Mouse (Mus musculus) frontal cortex, adult (tissue): Measurements from ENCODE around the gene Map2k2.
"Not testable (repeated sequence)": the region's sequence is repeated elsewhere in the genome, so short reads cannot be mapped to it uniquely, and the experiment has no call there.

ENCODE experiments used
- ATAC-seq: cut with Nextera tagmentation; 2 replicates; pipeline ENCODE4 v1.9.2; 2017; ENCODE audit warnings: mild to moderate bottlenecking, moderate library complexity, mixed read lengths; ENCODE audit not compliant: low TSS enrichment

Map2k2 gene

DNA sequence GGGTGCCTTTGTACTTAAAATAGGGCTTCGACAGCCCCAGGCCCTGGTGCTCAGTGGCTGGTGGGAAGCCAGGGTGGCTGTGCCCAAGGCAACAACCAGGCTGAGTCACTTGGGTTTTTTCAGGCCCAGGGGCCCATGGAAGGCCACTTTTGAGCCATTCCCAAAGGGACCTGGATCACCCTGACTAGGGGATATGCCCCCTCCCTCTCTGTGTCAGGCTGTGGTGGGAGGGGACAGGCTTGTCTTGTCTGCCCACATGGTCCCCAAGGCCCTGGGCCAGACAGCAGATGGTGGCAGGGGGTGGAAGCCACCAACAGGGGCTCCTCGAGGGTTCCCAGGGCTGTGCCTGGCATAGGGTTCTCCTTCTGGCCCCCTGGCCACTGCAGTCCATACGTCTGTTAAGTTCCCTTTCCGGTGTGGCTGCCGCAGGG is 36.9 kb downstream of the Map2k2 start:
- ATAC-seq: no peak

DNA sequence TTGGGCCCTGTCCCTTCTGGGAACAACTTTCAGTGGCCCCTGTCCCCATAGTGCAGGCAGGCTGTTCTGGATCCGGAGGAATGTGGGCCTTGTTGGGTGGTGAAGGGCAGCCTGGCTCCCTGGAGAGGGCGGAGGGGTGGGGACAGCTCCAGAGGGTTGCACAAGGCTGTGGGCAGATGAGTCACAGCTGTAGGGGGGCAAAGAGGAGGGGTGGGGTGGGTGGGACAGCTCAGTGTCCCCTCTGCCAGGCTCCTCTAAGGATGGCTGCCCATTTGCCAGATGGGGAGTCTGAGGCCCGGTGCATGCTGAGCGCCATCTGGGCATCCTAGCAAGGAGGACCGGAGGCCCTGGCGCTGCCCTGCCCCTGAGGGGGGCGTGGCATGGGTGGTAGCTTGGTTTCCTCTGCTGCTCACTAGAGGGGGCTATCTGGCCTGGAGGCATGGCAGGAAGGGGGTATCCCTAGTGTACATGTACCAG is 37.5 kb downstream of the Map2k2 start:
- no peak for ATAC-seq

DNA sequence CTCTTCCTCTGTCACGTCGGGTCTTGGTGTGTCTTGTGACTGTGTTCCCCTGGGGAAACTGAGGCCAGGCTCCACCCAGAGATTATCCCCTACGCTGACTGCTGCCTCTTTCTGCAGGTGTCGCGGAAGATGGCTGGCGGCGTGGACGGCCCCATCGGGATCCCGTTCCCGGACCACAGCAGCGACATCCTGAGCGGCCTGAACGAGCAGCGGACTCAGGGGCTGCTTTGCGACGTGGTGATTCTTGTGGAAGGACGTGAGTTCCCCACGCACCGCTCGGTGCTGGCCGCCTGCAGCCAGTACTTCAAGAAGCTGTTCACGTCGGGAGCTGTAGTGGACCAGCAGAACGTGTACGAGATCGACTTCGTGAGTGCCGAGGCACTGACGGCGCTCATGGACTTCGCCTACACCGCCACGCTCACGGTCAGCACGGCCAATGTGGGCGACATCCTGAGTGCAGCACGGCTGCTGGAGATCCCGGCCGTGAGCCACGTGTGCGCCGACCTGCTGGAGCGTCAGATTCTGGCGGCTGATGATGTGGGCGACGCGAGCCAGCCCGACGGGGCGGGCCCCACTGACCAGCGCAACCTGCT is 38.2 kb downstream of the Map2k2 start:
- ATAC-seq: no peak

DNA sequence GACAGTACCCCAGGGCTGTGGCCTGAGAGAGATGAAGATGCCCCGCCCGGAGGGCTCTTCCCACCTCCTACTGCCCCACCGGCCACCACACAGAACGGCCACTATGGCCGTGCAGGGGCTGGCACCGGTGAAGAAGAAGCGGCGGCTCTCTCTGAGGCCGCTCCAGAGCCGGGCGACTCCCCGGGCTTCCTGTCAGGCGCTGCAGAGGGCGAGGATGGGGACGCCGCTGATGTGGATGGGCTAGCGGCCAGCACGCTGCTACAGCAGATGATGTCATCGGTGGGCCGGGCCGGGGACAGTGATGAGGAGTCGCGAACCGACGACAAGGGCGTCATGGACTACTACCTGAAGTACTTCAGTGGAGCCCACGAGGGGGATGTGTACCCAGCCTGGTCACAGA is 39.0 kb downstream of the Map2k2 start:
- no peak for ATAC-seq

DNA sequence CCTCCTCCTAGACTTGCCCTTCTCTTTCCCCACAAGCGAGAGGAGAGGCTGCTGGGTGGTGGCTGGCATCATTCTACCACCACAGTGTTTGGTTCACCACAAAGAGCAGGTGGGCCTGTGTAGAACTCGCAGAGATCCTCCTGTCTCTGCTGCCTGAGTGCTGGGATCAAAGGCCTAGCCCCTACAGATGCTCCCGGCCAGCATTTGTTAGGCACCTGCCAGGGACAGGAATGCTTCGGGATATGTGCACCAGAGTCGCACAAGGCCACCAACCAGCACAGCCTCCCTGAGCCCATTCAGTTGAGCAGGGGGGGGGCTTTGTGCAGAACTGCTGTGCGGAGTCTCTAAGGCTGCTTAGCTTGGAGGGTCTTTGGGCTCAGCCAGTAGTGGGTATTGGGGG is 39.6 kb downstream of the Map2k2 start:
- no peak for ATAC-seq

DNA sequence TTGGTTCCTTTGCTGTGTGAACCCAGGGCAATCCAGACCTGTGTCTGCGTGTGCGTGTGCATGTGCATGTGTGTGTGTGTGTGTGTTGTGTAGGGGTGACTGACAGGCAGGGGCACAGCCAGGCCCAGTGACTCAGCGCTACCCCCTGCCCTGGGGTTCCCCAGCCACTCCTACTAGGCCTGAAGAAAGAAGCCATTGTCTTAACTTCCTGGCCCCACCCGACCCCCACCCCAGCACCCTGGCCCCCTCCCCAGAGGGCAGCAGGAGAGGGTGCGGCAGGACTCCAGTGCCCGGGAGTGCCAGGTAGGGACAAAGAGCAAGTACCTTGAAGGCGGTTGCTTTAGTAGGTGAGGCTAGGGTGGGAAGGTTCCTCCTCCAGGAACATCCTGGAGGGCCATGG is 40.1 kb downstream of the Map2k2 start:
- ATAC-seq: no peak

DNA sequence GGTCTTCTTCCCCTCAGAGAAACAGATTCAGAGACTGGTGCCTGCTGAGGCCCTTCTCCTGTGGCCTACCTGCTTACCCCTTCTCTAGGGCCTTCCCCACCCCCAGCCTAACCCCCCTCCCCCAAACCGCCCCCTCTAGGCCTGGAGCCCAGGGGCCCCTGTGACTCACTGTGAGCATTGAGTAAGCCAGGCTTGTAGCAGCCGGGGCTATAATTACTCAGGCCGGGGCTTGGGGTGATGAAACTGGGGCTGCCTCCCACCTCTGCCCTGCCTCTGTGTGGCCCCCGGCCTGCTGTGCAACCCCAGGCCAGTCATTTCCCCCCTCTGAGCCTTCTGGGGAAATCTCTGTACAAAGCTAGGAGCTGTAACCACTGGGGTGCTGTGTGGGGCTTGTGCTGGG is 40.6 kb downstream of the Map2k2 start:
- ATAC-seq: no peak

DNA sequence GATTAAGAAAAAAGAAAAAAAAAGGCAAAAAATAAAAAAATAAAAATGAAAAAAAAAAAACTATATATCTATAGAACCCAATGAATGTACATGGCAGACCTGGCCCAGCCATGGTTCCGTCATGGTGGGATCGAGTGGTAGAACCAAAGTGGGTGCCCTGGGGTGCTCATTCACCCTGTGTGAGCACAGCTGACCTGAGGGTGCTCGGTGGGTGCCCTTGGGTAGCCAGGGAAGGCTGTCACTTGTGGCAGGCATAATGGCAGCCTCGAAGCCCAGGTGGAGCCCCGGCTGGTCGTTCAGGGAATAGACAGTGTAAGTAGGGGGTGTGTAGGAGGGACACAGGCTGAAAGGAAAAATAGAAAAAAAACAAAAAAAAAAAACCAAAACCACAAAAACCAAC is 45.5 kb downstream of the Map2k2 start:
- no peak for ATAC-seq

DNA sequence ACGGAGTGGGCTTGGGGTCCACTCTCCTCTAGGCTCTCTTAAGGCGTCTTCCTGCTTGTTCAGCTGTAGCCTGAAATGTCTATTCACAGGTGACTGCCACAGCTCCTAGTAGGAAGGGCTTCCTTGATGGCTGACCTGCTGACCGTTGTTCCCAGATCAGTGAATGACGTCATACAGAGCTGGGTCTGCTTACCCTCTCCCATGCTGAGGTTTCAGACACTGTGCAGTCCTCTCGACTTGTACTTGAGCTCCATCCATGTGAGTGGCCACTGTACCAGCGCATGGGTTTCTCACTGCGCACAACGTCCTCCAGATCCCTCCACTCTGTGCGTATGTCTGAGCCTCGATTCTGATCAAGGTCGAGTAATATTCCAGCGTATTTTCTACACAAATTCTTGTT is 46.9 kb downstream of the Map2k2 start:
- 0 out of 2 replicates have a peak, but pooled peaks have one; percentile 15 for ATAC-seq

DNA sequence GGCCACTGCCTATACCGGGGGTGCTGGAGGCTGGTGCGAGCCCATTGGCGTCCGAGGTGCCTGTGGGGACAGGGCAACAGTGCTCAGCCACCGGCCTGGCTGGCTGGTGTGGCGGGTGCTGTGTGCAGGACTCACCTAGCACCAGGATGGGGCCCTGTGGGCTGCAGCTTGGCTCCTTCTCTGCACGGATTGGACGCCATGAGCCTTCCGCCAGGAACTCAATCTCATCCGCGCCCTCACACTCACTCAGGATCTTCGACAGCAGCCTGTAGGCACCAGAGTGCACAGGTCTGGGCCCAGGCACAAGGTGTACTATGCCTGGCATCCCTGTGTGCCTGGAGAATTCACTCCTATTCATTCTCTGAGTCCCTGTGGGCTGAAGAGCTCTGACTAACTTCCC is 48.6 kb downstream of the Map2k2 start:
- ATAC-seq: no peak

DNA sequence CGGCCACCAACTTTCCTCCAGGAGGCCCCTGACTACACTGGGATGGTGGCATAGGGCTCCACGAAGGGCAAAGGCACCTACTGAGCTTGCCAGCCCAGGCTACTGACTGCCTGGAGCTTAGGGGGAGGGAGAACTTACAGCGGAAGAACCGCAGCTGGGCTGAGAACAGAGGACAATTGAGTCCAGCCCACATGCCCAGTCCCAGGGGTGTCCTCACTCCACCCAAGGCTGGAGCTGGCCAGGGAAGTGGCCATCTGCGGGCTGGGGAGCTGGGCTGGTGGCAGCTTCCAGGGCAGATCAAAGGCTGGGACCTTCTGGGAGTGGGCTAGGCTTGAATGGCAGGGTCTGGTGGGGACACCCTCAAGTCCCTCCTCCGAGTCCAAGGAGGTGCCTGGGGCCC is 49.0 kb downstream of the Map2k2 start:
- peak; percentile 45; the same call in 1 of the 2 replicates for ATAC-seq

DNA sequence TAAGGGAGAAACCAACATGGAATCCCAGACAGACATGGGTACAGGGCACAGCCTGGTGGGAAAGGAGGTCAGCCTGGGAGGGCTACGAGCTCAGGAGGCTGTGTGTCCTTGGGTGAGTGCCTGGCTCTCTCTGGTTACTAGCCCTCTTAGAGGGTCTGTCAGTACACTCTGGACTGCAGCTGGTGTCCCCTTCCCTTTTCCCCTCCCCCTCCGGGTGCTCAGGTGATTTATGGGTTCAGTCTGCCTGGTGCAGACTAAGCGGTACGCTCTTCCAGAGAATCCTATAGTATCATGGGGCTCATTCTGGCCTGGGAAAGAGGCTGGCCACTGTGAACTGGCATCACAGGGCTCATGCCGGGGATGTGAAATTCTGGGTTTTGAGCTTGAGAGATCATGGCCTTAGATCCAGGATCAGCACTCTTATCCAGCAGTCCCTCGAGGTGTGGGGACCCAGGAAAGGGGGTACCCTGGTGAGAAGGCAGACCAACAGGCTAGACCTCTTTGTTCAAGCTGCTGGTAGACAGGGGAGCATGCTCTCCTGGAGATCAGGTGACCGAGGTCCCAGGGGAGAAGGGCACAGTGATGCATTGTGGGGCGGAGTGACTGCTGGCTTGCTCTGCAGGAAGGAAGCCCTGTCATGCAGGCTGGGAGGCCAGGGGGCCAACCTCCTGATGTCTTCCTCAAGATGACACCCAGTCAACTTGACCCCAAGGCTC is 56.0 kb downstream of the Map2k2 start:
- ATAC-seq: no peak

DNA sequence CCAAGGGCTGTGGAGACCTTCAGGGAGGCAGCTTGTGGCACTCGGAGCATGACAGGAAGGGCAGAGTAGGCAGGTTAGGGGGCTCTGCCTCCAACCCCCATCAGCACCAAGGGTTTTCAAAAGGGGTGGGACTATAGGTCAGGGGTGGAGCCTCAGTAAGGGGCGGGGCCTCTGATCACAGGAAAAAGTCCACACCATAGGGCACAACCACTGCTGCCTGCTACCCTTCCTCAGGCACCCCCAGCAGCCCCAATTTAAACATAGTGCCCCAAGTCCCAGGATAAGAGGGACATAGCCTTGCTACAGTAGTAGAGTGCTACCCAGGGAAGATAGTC is 56.6 kb downstream of the Map2k2 start:
- no peak for ATAC-seq

DNA sequence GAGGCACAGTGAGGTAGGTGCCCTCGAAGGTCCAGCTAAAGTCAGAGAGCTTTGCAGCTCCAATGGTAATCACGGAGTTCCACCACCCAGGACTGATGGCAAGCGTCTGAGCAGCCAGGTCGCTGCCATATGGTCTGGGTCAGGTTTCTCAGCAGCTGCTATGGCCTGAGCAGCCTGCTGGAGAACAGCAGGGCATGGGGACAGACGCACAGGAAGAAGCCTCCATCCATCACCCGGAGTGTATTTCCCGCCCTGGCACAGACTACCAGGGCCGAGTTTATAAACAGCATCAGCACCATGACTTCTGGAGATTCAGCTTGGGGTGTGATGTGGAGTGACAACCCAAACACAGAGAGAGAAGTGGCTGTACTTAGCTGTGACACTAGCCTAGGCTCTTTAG is 59.4 kb downstream of the Map2k2 start:
- ATAC-seq: no peak

DNA sequence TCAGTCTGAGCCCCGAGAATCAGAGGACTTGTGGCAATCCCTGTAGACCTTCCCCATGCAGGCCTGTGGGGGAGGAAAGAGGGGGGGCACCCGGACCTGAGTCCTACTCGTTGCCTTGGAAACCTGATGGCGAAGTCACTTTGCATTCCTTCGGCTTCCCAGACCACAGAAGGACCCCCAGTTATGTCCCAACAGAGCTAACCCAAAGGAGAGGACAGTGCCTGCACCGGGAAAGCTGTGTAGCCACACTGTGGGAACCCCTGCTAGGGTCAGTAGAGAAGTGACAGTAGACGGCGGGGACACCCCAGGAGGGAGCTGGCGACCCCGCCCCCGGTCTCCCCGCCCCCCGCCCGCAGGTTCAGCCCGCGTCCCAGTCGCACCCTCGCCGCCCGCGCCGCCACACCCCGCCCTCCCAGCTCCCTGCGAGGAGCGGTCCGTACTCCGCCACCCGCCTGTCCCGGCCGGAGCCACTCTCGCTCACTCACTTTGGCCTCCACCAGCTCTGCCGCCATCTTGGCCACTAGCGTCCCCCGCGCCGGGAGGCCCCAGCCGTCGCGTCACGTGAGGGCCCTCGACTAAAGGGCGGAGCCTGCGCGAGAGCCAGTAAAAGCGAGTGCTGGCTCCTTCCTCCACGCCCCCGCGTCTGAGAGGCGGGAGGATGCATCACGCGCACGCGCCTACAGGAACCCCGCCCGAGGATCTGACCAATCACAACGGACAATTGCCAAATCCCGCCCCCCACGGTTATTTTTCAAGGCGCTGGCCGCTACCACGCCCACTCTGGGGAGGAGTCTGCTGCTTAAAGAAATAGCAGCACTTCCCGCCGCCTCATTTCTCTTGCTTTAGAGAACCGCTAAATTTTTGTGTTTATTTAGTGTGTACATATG is 61.7 kb downstream of the Map2k2 start, which contains the start of gene Pias4:
Pias4 (minus strand) TSS at position 724 of the 887 bp plus-strand sequence.
- ATAC-seq: peak; percentile 86

DNA sequence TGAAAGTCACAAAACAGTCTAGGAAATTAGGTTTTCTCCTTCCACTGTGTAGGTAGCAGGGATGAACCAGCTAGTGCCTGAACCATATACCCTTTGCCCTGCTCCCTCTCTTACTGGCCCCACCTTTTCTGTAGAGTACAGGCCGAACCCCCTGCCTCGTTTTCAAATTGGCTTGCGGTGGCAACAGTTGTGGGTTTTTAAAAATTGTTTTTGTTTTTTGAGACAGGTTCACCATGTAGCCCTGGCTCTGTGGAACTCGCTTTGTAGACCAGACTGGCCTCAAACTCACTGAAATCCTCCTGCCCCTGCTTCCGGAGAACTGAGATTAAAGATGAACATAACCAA is 62.3 kb downstream of the Map2k2 start:
- ATAC-seq: peak; percentile 15

DNA sequence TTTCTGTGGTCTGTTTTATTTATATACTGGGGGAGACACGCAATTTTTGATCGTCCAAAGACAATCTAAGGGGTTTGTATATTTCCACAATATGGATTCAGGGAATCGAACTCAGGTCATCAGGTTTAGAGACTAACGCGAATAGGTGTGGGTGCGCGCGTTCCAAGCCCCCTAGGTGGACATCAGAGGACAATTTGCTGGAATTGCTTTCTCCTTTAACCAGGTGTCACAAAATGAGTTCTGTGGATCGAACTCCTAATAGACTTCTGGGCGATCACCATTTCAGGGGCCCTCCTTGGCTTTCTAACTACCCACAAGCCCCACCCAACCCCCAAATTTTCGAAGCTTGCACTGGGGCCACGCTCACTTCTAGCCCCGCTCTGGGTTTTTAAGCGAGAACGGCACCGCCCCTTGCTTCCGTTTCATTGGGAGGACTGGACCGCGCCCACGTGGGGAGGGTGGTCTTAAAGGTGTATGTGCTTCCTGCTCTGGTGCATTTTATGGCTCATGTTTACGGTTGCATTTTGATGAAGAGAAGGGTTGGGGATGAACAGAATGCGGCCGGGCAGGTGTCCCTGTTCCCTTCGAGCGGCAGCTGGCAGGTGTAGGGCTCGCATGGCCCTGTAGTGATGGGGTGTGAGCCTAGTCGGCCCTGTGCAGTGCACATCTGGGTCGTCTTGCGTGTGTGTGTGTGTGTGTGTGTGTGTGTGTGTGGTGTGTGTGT is 63.0 kb downstream of the Map2k2 start:
- peak; percentile 48; the same call in 1 of the 2 replicates for ATAC-seq

DNA sequence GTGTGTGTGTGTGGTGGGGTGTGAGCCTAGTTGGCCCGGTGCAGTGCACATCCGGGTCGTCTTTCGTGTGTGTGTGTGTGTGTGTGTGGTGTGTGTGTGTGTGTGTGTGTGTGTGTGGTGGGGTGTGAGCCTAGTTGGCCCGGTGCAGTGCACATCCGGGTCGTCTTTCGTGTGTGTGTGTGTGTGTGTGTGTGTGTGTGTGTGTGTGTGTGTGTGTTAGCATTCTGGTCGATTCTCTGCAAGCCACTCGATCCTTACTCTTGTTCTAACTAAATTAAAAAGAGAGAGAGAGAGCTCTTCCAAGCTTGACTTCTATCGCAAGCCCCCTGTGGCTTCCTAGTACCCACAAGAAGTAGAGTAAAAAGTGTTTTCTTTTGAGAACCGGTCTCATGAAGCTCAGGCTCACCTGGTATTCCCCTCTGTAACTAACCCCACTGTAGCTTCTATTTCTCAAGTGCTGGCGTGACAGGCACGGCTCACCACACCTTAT is 63.7 kb downstream of the Map2k2 start:
- ATAC-seq: not testable (repeated sequence)

DNA sequence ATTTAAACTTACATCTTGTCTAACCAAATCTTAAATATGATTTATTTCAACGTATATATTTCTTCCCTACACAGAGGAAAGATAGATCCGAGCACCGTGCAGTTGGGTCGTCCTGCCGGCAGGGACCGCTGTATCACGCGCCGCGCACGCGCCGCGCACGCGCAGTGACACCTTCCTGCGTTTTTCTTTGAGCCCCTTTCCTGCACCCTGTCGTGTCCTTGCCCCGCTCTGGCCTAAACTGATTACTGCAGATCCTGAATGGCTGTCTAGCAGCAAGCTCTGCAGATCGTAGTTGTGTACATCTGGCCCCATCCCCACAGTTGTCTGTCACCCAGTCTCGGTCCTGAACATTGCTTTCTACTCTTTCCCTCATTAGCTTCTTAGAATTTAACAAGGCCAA is 67.4 kb downstream of the Map2k2 start:
- peak; percentile 45 for ATAC-seq

DNA sequence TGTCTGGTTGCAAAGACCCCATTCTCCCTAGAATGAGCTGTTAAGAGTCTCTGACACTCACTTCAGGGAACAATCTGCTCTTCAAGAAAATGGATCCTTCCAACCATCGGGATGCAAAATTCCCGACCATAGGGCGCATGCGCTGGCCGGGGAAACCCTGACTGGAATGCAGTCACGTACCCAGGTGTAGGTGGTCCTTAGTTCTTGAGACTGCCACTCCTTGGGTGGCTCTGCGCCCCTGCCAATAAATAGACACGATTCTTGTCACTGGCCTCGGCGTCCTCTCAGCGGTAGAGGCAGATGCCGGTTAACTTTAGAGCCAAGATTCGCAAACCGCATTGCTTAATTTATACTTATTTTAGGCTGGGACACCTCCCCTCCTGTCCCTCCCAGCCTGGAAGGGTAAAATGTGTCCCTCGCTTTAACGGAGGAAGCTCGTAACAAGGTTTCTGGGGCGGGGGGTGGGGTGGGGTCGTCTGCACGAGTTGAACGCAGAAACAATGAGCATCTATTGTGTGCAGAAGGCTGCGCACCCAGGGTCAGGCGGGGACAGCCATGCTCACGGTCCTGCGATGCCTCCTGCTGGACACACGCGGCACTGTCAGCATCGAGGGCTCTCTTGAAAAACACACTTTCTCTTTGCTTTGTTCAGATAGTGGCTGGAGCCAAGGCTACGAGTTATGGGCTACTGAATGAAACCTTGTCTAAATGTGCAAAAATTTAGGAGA is 69.1 kb downstream of the Map2k2 start:
- ATAC-seq: peak; percentile 55

DNA sequence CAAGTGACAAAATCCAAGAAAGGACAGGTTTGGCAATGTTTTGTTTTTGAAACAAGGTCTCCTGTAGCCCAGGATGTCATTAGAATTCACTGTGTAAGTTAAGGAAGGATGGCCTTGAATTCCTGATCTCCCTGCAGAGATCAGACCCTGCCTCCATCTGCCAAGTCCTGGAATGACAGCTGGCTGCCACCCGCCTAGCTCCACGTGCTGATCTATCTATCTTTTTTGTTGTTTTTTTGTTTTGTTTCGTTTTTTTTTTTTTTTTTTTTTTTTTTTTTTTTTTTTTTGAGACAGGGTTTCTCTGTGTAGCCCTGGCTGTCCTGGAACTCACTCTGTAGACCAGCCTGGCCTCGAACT is 69.6 kb downstream of the Map2k2 start:
- ATAC-seq: not testable (repeated sequence)
